Mouse (Mus musculus): ENCODE data around the gene Spint3. TPM values are rescaled to one million over a fixed set of nuclear protein-coding genes. Genes with fewer than 3 reads are reported as not detected.
"Not testable (repeated sequence)": the region's sequence is repeated elsewhere in the genome, so short reads cannot be mapped to it uniquely, and the experiment has no call there.

Spint3 gene
- polyA plus RNA-seq (2012; rRNA removed), result not detected in 2 replicates

GRCm38 (mm10) chr2:164573359-164573758 lies at the start of gene Spint3:
TSS of gene Spint3 (minus strand) at chr2:164573459.
- WGBS, result 70% methylated on average over 6 of the region's 6 CpGs
- DNase-seq (ENCODE audit: low read depth, low spot score), result not testable (repeated sequence)

GRCm38 (mm10) chr2:164621775-164622174 lies 48.5 kb upstream of the Spint3 start:
- DNase-seq (ENCODE audit: low read depth, low spot score), result no peak
- WGBS, result 73% methylated on average over 4 of the region's 4 CpGs

DNA sequence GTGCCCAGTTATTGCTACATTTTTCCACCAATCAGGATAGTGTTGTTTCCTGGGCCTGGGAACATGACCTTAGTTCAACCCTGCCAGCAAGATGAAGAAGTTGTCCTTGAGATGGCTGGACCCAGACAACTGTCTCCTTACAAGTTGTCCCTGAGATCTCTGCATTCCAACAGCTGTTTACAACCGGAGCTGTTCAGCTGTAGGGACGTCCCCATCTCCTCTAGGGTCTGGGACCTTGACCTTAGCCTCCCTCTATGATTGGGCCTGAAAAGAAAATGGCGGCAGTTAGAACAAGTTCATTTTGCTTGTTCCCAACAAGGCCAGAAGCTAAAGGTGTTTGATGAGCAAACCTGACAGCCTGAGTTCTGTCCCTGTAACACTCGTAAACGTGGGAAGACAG lies 45.8 kb upstream of the Spint3 start:
- DNase-seq (ENCODE audit: low read depth, low spot score), result no peak
- 51% methylated on average over 5 of the region's 5 CpGs for WGBS

DNA sequence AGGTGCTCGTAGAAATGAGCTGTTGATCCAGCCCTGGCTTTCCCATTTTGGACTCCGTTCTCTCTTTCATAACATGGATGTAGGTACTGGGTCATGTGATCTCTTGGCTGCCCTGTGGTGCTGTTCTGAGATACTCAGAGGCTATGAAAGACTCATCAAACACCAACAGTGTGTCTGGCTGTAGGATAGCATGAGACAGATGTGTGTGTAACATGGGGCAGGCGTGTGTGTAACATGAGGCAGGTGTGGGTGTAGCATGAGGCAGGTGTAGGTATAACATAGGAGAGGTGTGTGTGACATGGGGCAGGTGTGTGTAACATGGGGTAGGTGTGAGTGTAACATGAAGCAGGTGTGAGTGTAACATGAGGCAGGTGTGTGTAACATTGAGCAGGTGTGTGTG lies 42.1 kb upstream of the Spint3 start:
- 87% methylated on average over 3 of the region's 3 CpGs for WGBS
- DNase-seq (ENCODE audit: low read depth, low spot score), result no peak

- WGBS, result 48% methylated on average over 8 of the region's 8 CpGs
- not testable (repeated sequence) for DNase-seq (ENCODE audit: low read depth, low spot score)
Observed at GRCm38 (mm10) chr2:164613471-164613870, 40.2 kb upstream of the Spint3 start, which contains the start of the genes Wfdc6b and Wfdc8. TSS of gene Wfdc6b (plus strand) at chr2:164613522. TSS of gene Wfdc8 (minus strand) at chr2:164613626.

DNA sequence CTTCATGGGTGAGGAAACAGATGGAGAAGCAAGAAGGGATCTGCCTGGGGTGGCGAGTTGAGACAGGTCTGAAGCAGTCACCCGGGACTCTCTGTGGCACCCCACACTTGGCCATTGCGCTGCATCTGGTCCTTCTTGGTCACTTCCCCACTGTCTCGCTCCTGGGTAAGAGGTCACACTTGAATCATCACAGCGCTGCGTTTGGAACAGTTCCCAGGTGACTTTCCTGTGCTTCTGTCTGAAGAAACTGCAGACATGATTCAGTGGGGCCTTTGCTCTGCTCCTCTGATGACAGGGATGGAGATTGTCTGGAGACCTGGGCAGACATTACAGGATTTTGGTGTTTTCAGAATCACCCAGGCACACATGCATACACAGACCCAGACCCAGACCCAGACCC lies 35.5 kb upstream of the Spint3 start:
- 66% methylated on average over 6 of the region's 6 CpGs for WGBS
- no peak for DNase-seq (ENCODE audit: low read depth, low spot score)

- WGBS, result 88% methylated on average over 8 of the region's 8 CpGs
- DNase-seq (ENCODE audit: low read depth, low spot score), result no peak
Observed at GRCm38 (mm10) chr2:164604411-164604810, 31.2 kb upstream of the Spint3 start.

DNA sequence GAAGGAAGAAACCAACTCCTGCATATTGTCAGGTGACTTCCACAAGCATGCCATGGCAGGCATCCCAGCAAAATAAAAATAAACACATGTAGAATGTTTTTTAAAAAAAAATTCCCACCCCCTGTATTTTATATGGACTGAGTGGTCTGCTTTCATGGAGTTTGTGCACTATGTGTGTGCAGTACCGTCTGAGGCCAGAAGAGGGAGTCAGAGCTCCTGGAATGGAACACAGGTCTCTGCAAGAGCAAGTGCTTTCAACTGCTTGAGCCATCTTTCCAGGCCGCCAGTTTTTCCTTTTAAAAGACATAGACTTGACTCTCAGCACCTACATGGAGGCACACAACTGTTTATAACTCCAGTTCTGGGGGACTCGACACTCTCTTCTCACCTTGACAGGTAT lies 30.2 kb upstream of the Spint3 start:
- no peak for DNase-seq (ENCODE audit: low read depth, low spot score)
- 91% methylated on average over 3 of the region's 3 CpGs for WGBS

DNA sequence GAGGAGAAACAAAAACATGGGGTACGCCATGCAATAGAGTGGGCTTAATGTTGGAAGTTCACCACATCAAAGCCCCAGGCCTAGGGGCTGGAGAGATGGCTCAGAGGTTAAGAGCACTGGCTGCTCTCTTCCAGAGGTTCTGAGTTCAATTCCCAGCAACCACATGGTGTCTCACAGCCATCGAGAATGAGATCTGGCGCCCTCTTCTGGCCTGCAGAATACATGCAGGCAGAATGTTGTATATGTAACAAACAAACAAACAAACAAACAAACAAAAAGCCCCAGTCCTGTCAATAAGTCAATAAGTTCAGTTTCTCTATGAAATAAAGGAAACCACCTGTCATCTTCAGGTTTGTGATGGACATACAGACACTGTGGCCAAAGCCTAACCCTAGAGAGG lies 26.9 kb upstream of the Spint3 start:
- no peak for DNase-seq (ENCODE audit: low read depth, low spot score)
- 62% methylated on average over 3 of the region's 3 CpGs for WGBS

DNA sequence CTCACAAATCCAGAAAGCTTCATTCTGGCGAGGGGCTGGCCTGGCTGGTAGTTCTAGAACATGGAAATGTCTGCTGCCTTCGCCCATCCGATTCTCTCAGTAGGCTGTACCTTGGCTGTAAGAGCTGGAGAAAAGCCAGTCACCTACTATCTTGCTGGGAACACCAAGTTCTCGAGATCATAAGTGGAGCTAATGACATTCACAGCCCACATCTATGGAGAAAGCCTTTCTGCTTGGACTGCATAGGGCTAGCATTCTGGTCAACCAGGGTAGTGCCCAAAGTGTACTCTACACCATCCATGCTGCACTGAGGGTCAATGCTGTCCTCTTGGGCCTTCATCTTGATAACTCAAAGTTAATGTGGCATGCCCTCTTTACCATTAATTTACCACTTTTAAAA lies 20.2 kb upstream of the Spint3 start, which contains the start of gene Eppin:
Gene Eppin (minus strand): TSS at position 101 of the 400 bp plus-strand sequence.
- DNase-seq (ENCODE audit: low read depth, low spot score), result no peak
- WGBS, result 79% methylated on average over 4 of the region's 4 CpGs

- no peak for DNase-seq (ENCODE audit: low read depth, low spot score)
- WGBS, result 4% methylated on average over 4 of the region's 4 CpGs
Observed at GRCm38 (mm10) chr2:164592014-164592413, 18.8 kb upstream of the Spint3 start.

- WGBS, result 45% methylated on average over 13 of the region's 13 CpGs
- not testable (repeated sequence) for DNase-seq (ENCODE audit: low read depth, low spot score)
Observed at GRCm38 (mm10) chr2:164585025-164585725, 11.9 kb upstream of the Spint3 start, which contains the start of gene Wfdc6a. TSS of gene Wfdc6a (minus strand) at chr2:164585447.

DNA sequence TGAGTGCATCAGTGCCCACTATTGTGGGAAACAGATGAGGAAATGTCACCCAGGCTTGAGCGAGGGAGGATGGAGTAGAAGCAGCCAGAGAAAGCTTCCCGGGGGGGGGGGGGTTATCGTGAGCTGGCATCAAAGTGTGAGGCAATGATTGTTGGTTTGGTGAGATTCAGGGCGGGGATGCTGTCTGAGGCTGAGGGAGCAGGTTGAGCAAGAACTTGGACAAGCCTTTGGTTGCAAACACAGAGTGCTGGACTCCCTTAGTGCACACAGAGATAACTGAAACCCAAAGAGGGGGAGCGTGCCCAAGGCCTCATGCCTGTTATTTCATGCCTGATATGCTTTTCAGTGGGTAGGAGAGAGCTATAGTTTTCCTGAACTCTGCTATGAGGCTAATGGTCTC lies 5.8 kb downstream of the Spint3 start:
- WGBS, result 69% methylated on average over 5 of the region's 5 CpGs

GRCm38 (mm10) chr2:164566997-164567396 lies 6.3 kb downstream of the Spint3 start:
- 86% methylated on average over 2 of the region's 2 CpGs for WGBS

More for the DNA sequence above, 5.8 kb downstream of the Spint3 start:
- DNase-seq (ENCODE audit: low read depth, low spot score), result no peak

DNA sequence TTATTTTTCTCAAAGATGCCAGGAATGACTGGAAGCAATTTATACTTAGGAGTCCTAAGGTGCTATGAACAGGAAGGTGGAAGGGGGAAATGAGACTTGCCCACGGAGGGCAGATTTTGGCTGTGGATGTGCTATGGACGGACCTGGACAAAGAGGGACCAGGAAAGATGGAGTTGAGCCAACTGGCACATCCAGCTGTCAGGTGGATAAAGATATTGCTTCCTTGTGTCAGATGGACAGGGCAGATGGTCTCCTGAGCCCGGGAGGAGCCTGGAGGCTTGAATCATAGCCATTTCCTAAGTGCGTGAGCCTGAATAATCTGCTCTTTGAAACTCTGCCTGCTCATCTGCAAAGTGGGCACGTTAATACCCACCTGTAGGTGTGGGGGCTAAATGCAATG lies 8.9 kb downstream of the Spint3 start:
- 48% methylated on average over 5 of the region's 5 CpGs for WGBS
- no peak for DNase-seq (ENCODE audit: low read depth, low spot score)

More at GRCm38 (mm10) chr2:164566997-164567396, 6.3 kb downstream of the Spint3 start:
- DNase-seq (ENCODE audit: low read depth, low spot score), result no peak

DNA sequence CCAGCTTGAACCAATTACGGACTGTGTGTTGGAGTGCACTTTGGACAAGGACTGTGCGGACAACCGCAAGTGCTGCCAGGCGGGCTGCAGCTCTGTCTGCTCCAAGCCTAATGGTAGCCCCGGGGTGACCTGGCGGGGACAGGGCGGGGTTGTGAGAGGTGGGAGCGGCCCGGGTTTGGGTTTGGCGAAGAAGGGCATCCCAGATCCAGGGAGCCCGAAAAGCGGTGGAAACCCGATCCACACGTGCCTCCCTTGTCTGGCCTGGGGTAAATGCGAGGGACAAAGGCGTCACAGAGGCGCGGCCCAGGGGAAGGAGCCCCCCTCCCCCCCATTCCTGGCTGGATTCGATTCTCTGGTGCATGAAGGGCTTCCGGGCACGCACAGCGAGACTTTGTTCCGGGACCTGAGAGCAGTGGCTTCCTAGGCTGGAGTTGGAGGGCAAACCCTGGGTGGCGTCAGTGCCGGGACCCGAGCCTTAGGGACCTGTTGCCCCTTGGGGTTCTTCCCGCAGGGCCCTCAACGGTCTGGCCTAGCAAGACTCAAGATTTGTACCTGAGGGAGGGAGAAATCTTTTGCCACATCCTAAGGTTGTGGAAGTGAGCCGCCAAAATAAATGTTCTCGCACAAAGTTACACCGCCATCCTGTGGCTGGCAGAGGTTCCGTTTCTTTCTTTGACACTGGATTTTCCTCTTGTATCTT lies 9.8 kb downstream of the Spint3 start:
- no peak for DNase-seq (ENCODE audit: low read depth, low spot score)

DNA sequence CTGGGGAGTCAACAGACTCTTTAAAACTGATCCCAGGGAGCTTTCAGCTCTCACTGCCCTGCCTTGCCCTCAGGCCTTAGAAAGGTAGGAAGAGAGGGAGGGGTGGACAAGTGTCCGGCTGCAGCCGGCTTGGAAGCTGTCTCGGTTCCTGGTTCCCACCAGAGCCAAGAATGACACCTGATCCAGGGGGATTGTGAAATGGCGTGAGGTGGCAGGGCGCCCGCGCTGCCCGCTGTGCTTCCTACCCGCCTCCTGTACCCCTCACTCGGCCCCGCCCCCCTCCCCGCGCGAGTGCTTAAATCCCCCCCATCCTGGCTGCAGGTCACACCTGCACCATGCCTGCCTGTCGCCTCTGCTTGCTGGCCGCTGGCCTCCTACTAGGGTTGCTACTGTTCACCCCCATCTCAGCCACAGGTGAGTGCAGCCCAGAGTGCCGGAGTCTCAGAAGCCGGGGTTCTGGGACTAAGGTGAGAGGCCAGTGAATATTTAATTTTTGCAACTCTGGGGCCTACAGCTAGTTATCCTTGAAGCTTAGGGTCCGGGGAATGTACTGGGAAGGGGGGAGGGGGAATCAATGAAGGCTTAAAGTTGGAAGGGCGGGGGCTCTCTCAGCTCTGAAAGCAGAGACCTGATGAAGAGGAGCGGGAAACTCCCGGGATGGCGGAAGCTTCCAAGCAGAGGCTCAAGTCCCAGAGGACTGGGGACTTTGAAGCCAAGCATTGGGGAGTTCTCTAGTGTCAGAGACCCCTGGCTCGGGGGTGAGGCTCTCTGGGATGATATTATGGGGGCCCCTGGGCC lies 10.7 kb downstream of the Spint3 start, which contains the start of gene Wfdc2:
Gene Wfdc2 (plus strand): TSS at position 23 of the 798 bp plus-strand sequence.
- no peak for DNase-seq (ENCODE audit: low read depth, low spot score)
- 26% methylated on average over 24 of the region's 24 CpGs for WGBS

More for the DNA sequence above, 9.8 kb downstream of the Spint3 start:
- 2% methylated on average over 32 of the region's 32 CpGs for WGBS

DNA sequence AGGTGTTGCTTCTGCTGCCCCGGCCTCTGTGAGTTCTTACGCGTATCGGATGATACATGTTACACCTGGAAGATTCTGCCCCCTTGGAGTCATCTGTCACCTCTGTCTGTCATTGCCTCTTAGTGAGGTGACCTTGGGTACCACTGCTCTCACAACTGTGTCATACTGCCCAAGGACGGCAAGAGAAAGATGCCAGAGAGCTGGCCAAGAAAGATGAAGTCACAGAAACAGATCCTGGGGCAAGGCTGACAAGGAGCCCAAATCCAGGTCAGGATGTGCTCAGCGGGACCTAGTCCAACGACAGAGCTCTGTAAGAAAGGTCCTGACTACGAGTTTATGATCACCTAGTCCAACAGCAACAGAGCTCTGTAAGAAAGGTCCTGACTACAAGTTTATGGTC lies 13.2 kb downstream of the Spint3 start:
- DNase-seq (ENCODE audit: low read depth, low spot score), result no peak
- WGBS, result 88% methylated on average over 8 of the region's 8 CpGs

- WGBS, result 26% methylated on average over 16 of the region's 16 CpGs
- no peak for DNase-seq (ENCODE audit: low read depth, low spot score)
Observed at GRCm38 (mm10) chr2:164558991-164559645, 14.1 kb downstream of the Spint3 start.

Measured in large intestine, adult 2 months (tissue).